Comparison of ENCODE assay signal across 40 mouse cellular contexts in the genomic region with DNA sequence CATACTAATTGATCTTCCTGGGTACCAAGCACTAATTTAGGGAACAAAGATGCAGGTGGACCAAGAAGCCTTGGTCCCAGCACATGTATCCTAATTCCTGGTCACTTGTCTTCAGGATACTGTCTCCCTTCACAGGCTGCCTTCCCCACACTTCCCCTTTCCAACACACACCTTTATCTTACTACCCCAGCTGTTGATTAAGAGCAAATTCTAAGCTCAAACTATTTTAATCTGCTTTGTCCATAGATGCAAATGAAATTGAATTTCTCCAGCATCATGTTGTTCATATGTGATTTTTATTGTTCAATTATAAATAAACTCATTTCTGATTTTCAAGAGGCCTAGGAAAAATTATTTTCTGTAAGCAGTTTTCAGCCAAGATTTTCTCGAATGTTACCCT. TPM values are rescaled to one million over a fixed set of nuclear protein-coding genes. Genes with fewer than 3 reads are reported as not detected.
"Had no signal": no experiment of that assay in that cellular context is flagged by ENCODE, and none has a peak within 500 bp of the region (broad histone marks: within the 10 kb centered on the region; RNA-seq: fewer than 3 reads in every experiment).

No protein-coding gene starts in this region.

- H3K36me3 ChIP-seq: heart, embryonic 12.5 days; heart, embryonic 13.5 days; heart, embryonic 15.5 days; hindbrain, embryonic 10.5 days; hindbrain, embryonic 12.5 days; hindbrain, embryonic 13.5 days; hindbrain, embryonic 15.5 days; intestine, embryonic 15.5 days; kidney, embryonic 15.5 days had no signal

- H3K9ac ChIP-seq: heart, embryonic 12.5 days; heart, embryonic 13.5 days; heart, embryonic 15.5 days; hindbrain, embryonic 12.5 days; hindbrain, embryonic 13.5 days; hindbrain, embryonic 14.5 days; hindbrain, embryonic 15.5 days; intestine, embryonic 15.5 days; kidney, embryonic 15.5 days had no signal

- H3K4me3 ChIP-seq: heart, embryonic 12.5 days; heart, embryonic 13.5 days; heart, embryonic 15.5 days; hindbrain, embryonic 10.5 days; hindbrain, embryonic 12.5 days; hindbrain, embryonic 13.5 days; hindbrain, embryonic 15.5 days; intestine, embryonic 15.5 days; kidney, embryonic 15.5 days; layer of hippocampus, adult 2 months; left cerebral cortex, adult 2 months had no signal

- DNase-seq: heart, postnatal 10 days; heart, postnatal 14 days; heart, postnatal 4 days; kidney, adult 11 months; kidney, adult 18-20 months; kidney, adult 2 months; kidney, adult 8-10 months; kidney, adult 9 months; kidney, postnatal 10 days; kidney, postnatal 14 days; kidney, postnatal 4 days; layer of hippocampus, adult 9-11 months; layer of hippocampus, postnatal 36 days had no signal

- H3K4me1 ChIP-seq: heart, embryonic 12.5 days; heart, embryonic 13.5 days; heart, embryonic 15.5 days; hindbrain, embryonic 10.5 days; hindbrain, embryonic 12.5 days; hindbrain, embryonic 13.5 days; hindbrain, embryonic 15.5 days; intestine, embryonic 15.5 days; kidney, embryonic 15.5 days had no signal

- H3K9me3 ChIP-seq: heart, embryonic 12.5 days; heart, embryonic 13.5 days; heart, embryonic 15.5 days; hindbrain, embryonic 10.5 days; hindbrain, embryonic 12.5 days; hindbrain, embryonic 13.5 days; hindbrain, embryonic 15.5 days; intestine, embryonic 15.5 days; kidney, embryonic 15.5 days had no signal

- H3K27me3 ChIP-seq: heart, embryonic 12.5 days; heart, embryonic 13.5 days; heart, embryonic 15.5 days; hindbrain, embryonic 12.5 days; hindbrain, embryonic 13.5 days; hindbrain, embryonic 15.5 days; intestine, embryonic 15.5 days; kidney, embryonic 15.5 days had no signal

- H3K27ac ChIP-seq: heart, embryonic 13.5 days; heart, embryonic 15.5 days; hindbrain, embryonic 10.5 days; hindbrain, embryonic 12.5 days; hindbrain, embryonic 13.5 days; hindbrain, embryonic 14.5 days; hindbrain, embryonic 15.5 days; hindbrain, postnatal 0 days; intestine, embryonic 15.5 days; kidney, embryonic 15.5 days; kidney, postnatal 0 days; layer of hippocampus, adult 2 months; left cerebral cortex, adult 2 months had no signal

RNA-seq across cellular contexts. Expression of gene Dzip1l, which starts 7.3 kb away (rescaled TPM):
- total RNA-seq: hematopoietic stem cell, adult 5-6 weeks had no signal
- polyA plus RNA-seq: inflammation-experienced regulatory T-cells, adult 6 months had no signal

RNA-seq across cellular contexts. Expression of gene A4gnt, which starts 9.7 kb away (rescaled TPM):
- total RNA-seq: heart, postnatal 10 days; heart, postnatal 14 days; heart, postnatal 25 days; heart, postnatal 4 days; hematopoietic stem cell, adult 5-6 weeks; hindbrain, postnatal 0 days; layer of hippocampus, adult 18-20 months; layer of hippocampus, postnatal 10 days; layer of hippocampus, postnatal 14 days; layer of hippocampus, postnatal 25 days; left cerebral cortex, postnatal 10 days had no signal
- polyA plus RNA-seq: heart, embryonic 12.5 days; heart, embryonic 13.5 days; heart, embryonic 14.5 days; heart, embryonic 15.5 days; heart, embryonic 16.5 days; heart, postnatal 0 days; hindbrain, embryonic 10.5 days; hindbrain, embryonic 11.5 days; hindbrain, embryonic 12.5 days; hindbrain, embryonic 13.5 days; hindbrain, embryonic 14.5 days; hindbrain, embryonic 15.5 days; hindbrain, embryonic 16.5 days; hindbrain, postnatal 0 days; inflammation-experienced regulatory T-cells, adult 6 months had no signal
